Mouse (Mus musculus) stomach, embryonic 16.5 days (tissue): ENCODE measurements at regions not wholly inside any gene's neighbourhood (a gene's known extent, or its start where the extent isn't known, plus 50 kb on each side); places are given as distances from the start of the nearest gene placed in this dataset.

Experiments
- ATAC-seq: fragments of 200-750 bp; cut with Nextera tagmentation; 2 replicates; pipeline ENCODE4 v1.8.0; 2017; ENCODE audit warnings: moderate number of reproducible peaks, moderate TSS enrichment; ENCODE audit not compliant: insufficient read depth, low FRiP score
- H3K27ac ChIP-seq: fragments of 300-500 bp; sonication (generic); 2 replicates; pipeline ENCODE4 v1.5.1; 2014; ENCODE audit warnings: low read length
- H3K27me3 ChIP-seq: fragments of 300-500 bp; sonication (generic); 2 replicates; pipeline ENCODE4 v1.6.1; 2014; ENCODE audit warnings: low read length, control low read depth, mixed read lengths; ENCODE audit not compliant: control insufficient read depth, insufficient read depth
- H3K36me3 ChIP-seq: fragments of 300-500 bp; sonication (generic); 2 replicates; pipeline ENCODE4 v1.6.1; 2014; ENCODE audit warnings: low read length; ENCODE audit not compliant: control insufficient read depth, insufficient read depth
- H3K4me1 ChIP-seq: fragments of 300-500 bp; sonication (generic); 2 replicates; pipeline ENCODE4 v1.6.1; 2014; ENCODE audit warnings: low read length, control low read depth, mixed read lengths; ENCODE audit not compliant: control insufficient read depth, insufficient read depth
- H3K4me2 ChIP-seq: fragments of 300-500 bp; sonication (generic); 2 replicates; pipeline ENCODE4 v1.6.1; 2014; ENCODE audit warnings: low read depth, low read length, mixed read lengths
- H3K4me3 ChIP-seq: fragments of 300-500 bp; sonication (generic); replicated peaks from 2 replicates; pipeline ENCODE4 v1.5.1; 2014; ENCODE audit warnings: mild to moderate bottlenecking, low read length
- H3K9ac ChIP-seq: fragments of 300-500 bp; sonication (generic); 2 replicates; pipeline ENCODE4 v1.6.1; 2014; ENCODE audit warnings: low read length
- H3K9me3 ChIP-seq: fragments of 300-500 bp; sonication (generic); replicated peaks from 2 replicates; pipeline ENCODE4 v1.6.1; 2016; ENCODE audit warnings: low read length, control low read depth; ENCODE audit not compliant: control insufficient read depth
- WGBS: fragments of 180-500 bp; shearing (Covaris S2); extraction: QIAGEN DNeasy Blood & Tissue Kit; methylation state at CpG from one replicate; pipeline ENCODE4 v1.1.7; 2014; 5-methylcytosine and 5-hydroxymethylcytosine counted together

DNA sequence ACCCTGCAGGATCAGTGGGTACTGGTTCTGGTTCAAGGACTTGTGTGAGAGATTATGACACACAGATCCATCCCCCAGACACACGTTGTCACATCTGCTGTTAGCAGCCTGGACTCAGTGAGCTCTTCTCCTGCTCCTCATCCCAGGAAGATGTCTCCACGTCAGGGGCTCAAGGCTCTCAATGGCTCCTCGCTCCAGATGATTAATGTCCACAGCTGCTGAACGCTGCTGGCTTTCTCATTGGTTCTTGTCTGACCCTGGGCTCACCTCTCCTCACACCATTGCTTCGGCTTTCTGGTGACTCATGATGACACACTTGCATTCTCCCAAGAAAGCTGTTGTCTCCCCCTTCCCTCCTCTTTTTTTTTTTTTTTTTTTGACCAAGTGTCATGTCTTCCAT is 116.2 kb downstream of the Gadd45g start:
- no peak overlapping the region for H3K4me2 ChIP-seq
- H3K9ac ChIP-seq, result no peak overlapping the region; the same call in 1 of the 2 replicates
- WGBS, result 36% methylated on average over 5 of the region's 5 CpGs
- no peak for ATAC-seq
- H3K36me3 ChIP-seq, result no peaks in the 10 kb centered on the region
- H3K27ac ChIP-seq, result no peak overlapping the region
- H3K27me3 ChIP-seq, result no peaks in the 10 kb centered on the region
- no peak overlapping the region for H3K4me3 ChIP-seq
- H3K4me1 ChIP-seq, result peaks cover 30% of the 10 kb centered on the region
- no peaks in the 10 kb centered on the region for H3K9me3 ChIP-seq

DNA sequence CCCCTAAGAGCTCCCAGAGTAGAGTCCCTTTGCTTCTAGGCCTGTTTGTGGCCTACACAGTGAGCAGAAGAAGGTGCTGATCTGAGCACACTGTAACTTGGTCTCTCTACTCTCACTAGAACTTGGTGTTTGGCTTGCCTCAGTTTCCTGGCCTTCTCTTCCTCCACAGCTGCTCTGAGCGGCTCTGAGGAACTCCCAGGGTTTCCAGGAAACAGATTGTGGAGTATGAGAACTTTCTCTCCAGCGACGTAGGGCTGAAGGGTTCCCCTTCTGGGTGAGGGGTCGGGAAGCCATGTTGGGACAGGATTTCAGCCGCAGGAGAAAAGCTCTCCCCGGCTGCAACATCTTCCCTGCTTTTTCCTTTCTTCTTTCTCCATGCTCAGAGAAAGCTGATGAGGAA is 117.5 kb downstream of the Gadd45g start:
- Histone ChIP-seq H3K27me3 (no peaks in the 10 kb centered on the region), H3K4me2 (no peak overlapping the region), H3K36me3 (no peaks in the 10 kb centered on the region), H3K4me3 (no peak overlapping the region), H3K27ac (peak overlapping the region; percentile 81), H3K9me3 (no peaks in the 10 kb centered on the region), H3K4me1 (peaks cover 39% of the 10 kb centered on the region), H3K9ac (peak overlapping the region; percentile 11; the same call in 1 of the 2 replicates)
- WGBS, result 65% methylated on average over 6 of the region's 6 CpGs
- ATAC-seq, result no peak

DNA sequence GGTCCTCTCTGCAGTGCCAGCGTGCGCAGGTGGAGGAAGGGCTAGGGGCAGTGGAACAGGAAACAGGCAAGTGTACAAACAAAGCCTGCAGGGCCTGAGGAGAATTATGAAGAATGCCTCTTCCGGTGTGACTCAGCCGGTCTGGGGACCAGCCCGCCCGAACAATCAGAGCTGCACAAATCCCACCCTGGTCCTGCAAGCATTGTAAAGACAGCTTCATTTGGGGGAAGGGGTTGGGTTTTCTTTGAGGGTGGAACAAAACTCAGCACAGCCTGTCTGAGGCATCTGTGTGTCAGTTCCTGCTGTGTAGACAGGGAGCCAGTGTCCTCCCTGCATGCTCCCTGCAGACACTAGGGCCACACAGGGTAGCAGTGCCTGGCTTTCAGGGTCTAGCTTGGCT is 117.9 kb downstream of the Gadd45g start:
- WGBS, result 31% methylated on average over 6 of the region's 6 CpGs
- no peak overlapping the region for H3K4me2 ChIP-seq
- H3K27me3 ChIP-seq, result no peaks in the 10 kb centered on the region
- H3K4me3 ChIP-seq, result no peak overlapping the region
- no peaks in the 10 kb centered on the region for H3K36me3 ChIP-seq
- peak overlapping the region; percentile 81 for H3K27ac ChIP-seq
- peak overlapping the region; percentile 11 for H3K9ac ChIP-seq
- ATAC-seq, result peak; percentile 78; the same call in 1 of the 2 replicates
- H3K4me1 ChIP-seq, result peaks cover 40% of the 10 kb centered on the region
- H3K9me3 ChIP-seq, result no peaks in the 10 kb centered on the region

DNA sequence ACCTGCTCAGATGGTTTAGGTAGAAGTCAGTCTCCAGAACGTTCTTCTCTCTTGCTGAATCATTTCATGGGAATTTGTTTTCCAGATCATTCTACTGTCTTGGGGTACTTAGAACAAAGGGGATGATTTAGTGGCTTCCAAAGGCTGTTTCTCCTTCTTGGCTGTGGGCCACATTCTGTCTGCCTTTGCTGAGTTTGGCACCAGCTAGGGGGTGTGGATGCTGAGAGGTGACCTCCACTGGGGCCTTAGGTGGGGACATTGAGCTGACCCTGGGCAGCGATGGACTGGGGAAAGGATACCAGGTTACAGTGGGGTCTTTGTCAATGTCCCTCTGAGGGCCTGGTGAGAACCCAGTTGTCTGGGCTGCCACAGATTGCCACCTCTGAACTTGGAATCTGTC is 118.4 kb downstream of the Gadd45g start:
- no peak for ATAC-seq
- Histone ChIP-seq H3K9ac (peak overlapping the region; percentile 11; the same call in 1 of the 2 replicates), H3K27ac (peak overlapping the region; percentile 81), H3K4me2 (no peak overlapping the region), H3K4me1 (peaks cover 46% of the 10 kb centered on the region), H3K36me3 (no peaks in the 10 kb centered on the region), H3K9me3 (no peaks in the 10 kb centered on the region), H3K4me3 (no peak overlapping the region), H3K27me3 (no peaks in the 10 kb centered on the region)
- WGBS, result 62% methylated on average over 2 of the region's 2 CpGs

DNA sequence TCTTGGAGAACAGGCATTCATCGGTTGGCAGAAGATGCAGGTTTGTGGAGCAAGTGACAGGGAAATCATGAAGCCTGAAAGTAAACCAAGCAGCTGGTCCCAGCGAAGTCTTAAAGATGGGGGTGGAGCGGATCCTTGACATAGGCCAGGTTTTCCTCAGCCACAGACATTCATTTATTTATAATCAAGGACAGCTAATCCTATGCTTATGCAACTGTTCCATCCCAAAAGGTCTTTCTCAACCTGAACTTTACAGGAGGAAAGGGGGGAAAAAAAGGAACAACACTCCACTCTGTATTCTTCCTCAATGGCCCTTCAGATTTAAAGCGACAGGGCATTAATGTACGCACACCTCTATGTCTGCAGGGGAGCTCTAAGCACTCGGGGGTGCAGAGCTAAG is 121.6 kb downstream of the Gadd45g start:
- peak overlapping the region; percentile 63; the same call in 1 of the 2 replicates for H3K27ac ChIP-seq
- 58% methylated on average over 6 of the region's 6 CpGs for WGBS
- no peak overlapping the region for H3K9ac ChIP-seq
- no peak overlapping the region for H3K4me2 ChIP-seq
- no peaks in the 10 kb centered on the region for H3K9me3 ChIP-seq
- ATAC-seq, result no peak
- H3K4me1 ChIP-seq, result peaks cover 45% of the 10 kb centered on the region
- no peaks in the 10 kb centered on the region for H3K27me3 ChIP-seq
- no peaks in the 10 kb centered on the region for H3K36me3 ChIP-seq
- H3K4me3 ChIP-seq, result no peak overlapping the region

DNA sequence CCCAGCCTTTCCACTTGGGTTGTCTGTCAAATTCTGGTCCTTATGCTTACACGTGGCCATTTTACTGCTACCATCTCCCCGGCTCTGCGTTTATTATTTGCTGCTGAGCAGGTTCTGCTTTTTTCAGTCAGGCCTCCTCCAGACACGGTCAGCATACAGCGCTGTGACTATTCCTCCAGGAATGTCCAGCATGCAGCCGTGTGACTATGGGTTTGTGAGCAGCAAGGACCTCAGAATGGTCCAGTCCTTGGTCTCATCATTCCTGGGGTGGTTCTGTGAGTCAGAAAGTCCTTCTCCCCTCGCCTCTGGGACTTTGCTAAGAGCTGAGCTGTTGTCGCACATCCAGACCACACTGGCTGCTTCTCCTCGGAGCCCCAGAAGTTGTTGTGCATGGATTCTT is 122.3 kb downstream of the Gadd45g start:
- Histone ChIP-seq H3K27me3 (no peaks in the 10 kb centered on the region), H3K36me3 (no peaks in the 10 kb centered on the region), H3K9me3 (no peaks in the 10 kb centered on the region), H3K4me3 (no peak overlapping the region), H3K27ac (peak overlapping the region; percentile 63; the same call in 1 of the 2 replicates), H3K9ac (no peak overlapping the region), H3K4me1 (peaks cover 49% of the 10 kb centered on the region), H3K4me2 (no peak overlapping the region)
- no peak for ATAC-seq
- 51% methylated on average over 9 of the region's 9 CpGs for WGBS

DNA sequence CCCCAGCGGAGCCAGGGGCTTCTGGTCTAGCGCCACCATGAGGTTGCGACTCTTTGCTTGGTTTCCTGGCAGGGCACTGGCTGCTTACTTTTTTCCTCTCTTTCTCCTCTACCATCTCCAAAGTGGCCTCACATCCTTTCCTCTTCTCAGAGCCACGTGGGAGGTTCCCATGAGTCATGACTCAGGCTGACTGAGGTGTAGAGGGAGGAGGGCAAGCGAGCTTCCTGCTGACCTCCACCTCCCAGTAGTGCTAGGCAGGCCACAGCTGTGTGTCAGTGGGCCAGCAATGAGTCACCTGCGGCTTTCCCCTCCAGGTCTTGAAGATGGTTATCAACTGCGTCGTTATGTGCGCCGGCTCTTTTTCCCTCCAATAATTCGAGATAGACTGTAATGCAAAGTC is 123.6 kb downstream of the Gadd45g start:
- H3K9ac ChIP-seq, result no peak overlapping the region
- H3K4me2 ChIP-seq, result no peak overlapping the region
- H3K27ac ChIP-seq, result peak overlapping the region; percentile 63
- no peaks in the 10 kb centered on the region for H3K27me3 ChIP-seq
- no peak overlapping the region for H3K4me3 ChIP-seq
- no peaks in the 10 kb centered on the region for H3K36me3 ChIP-seq
- WGBS, result 56% methylated on average over 11 of the region's 11 CpGs
- peak; percentile 63; the same call in 1 of the 2 replicates for ATAC-seq
- H3K4me1 ChIP-seq, result peaks cover 46% of the 10 kb centered on the region
- no peaks in the 10 kb centered on the region for H3K9me3 ChIP-seq

DNA sequence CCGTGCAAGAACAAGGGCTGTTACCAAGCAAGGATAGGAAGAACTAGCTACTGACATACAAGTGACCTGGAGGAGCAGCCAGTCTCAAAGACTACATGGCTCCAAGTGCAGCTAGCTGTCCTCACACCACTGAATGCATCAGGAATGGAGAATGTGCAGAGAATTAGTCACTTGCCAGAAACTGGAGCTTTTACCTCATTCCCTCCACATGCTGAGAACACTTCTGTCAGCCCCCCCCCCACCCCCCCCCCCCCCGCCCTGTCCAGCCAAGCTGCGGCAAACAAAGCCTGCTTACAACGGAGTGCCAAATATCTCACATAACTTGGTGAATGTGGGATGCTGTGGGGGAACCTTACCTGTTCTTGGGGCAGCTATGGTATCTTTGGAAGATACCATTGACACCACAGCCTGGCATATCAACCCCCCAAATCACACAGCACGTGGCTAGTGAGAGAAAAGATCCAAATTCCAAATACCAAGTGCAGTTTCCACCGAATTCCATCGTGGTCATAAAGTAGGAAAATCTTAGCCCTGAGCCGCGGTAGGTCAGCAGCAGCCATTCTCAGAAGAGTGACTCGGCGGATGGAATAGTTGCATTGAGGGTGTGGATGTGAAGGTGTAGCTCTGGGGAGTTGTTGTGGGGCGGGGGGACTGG is 126.3 kb downstream of the Gadd45g start:
- WGBS, result 50% methylated on average over 12 of the region's 12 CpGs
- Histone ChIP-seq H3K4me3 (no peak overlapping the region), H3K4me2 (no peak overlapping the region), H3K4me1 (peaks cover 59% of the 10 kb centered on the region), H3K27me3 (no peaks in the 10 kb centered on the region), H3K36me3 (no peaks in the 10 kb centered on the region), H3K27ac (no peak overlapping the region), H3K9ac (no peak overlapping the region), H3K9me3 (peaks cover 6% of the 10 kb centered on the region; the same call in 1 of the 2 replicates)
- no peak for ATAC-seq

DNA sequence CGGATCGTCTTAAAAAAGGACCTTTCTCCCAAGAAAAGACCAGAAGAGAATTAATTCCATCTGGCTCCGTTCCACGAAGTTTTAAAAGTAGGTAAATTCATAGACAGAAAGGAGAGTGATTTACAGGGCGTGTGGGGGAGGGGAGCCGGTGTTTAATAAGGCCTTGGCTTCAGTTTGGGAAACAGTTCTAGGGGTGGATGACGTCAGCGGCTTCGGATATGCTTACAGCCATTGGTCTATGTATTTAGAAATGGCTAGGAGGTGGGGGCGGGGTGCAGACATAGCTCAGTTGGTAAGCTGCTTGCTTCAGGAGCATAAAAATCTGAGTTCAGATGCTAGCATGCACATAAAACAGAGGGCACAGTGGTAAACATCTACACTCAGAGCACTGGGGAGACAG is 127.0 kb downstream of the Gadd45g start:
- WGBS, result 49% methylated on average over 10 of the region's 10 CpGs
- H3K4me1 ChIP-seq, result peaks cover 53% of the 10 kb centered on the region
- no peak overlapping the region for H3K27ac ChIP-seq

More for the DNA sequence above, 127.0 kb downstream of the Gadd45g start:
- no peaks in the 10 kb centered on the region for H3K36me3 ChIP-seq
- no peak overlapping the region for H3K4me3 ChIP-seq
- H3K9ac ChIP-seq, result no peak overlapping the region
- H3K4me2 ChIP-seq, result no peak overlapping the region
- H3K9me3 ChIP-seq, result peaks cover 10% of the 10 kb centered on the region; the same call in 1 of the 2 replicates
- ATAC-seq, result no peak
- H3K27me3 ChIP-seq, result no peaks in the 10 kb centered on the region
